Mouse (Mus musculus) hindbrain, postnatal 0 days (tissue): ENCODE measurements around the gene Lmntd1. TPM values are rescaled to one million over a fixed set of nuclear protein-coding genes. Genes with fewer than 3 reads are reported as not detected.

Source experiments
- ATAC-seq: fragments of 200-750 bp; cut with Nextera tagmentation; 2 replicates; pipeline ENCODE4 v1.8.0; 2017; ENCODE audit warnings: mild to moderate bottlenecking, moderate TSS enrichment, moderate library complexity
- DNase-seq: peaks from one replicate; pipeline ENCODE4 v3.0.0-alpha.2; 2015; ENCODE audit warnings: low spot score
- H3K27ac ChIP-seq: fragments of 300-500 bp; sonication (generic); 2 replicates; pipeline ENCODE4 v1.5.1; 2014; ENCODE audit warnings: mild to moderate bottlenecking
- H3K27me3 ChIP-seq: fragments of 300-500 bp; sonication (generic); 2 replicates; pipeline ENCODE4 v1.6.1; 2014; ENCODE audit warnings: low read length, mixed read lengths; ENCODE audit not compliant: insufficient read depth
- H3K36me3 ChIP-seq: fragments of 300-500 bp; sonication (generic); 2 replicates; pipeline ENCODE4 v1.6.1; 2014; ENCODE audit warnings: low read length, mixed read lengths; ENCODE audit not compliant: insufficient read depth
- H3K4me1 ChIP-seq: fragments of 300-500 bp; sonication (generic); 2 replicates; pipeline ENCODE4 v1.6.1; 2014; ENCODE audit warnings: antibody characterized with exemption, low read length, mixed read lengths; ENCODE audit not compliant: insufficient read depth
- H3K4me2 ChIP-seq: fragments of 300-500 bp; sonication (generic); 2 replicates; pipeline ENCODE4 v1.6.1; 2014; ENCODE audit warnings: low read depth, mild to moderate bottlenecking, low read length, moderate library complexity, mixed read lengths
- H3K4me3 ChIP-seq: fragments of 300-500 bp; sonication (generic); 2 replicates; pipeline ENCODE4 v1.5.1; 2014; ENCODE audit warnings: low read length
- H3K9ac ChIP-seq: fragments of 300-500 bp; sonication (generic); replicated peaks from 2 replicates; pipeline ENCODE4 v1.6.1; 2014; ENCODE audit warnings: mild to moderate bottlenecking, low read length, moderate library complexity, mixed read lengths
- H3K9me3 ChIP-seq: fragments of 300-500 bp; sonication (generic); 2 replicates; pipeline ENCODE4 v1.6.1; 2016; ENCODE audit warnings: low read length, mixed read lengths
- CTCF ChIP-seq: IDR thresholded peaks from 2 replicates; pipeline ENCODE4 v1.5.1; 2016; ENCODE audit warnings: antibody characterized with exemption, control low read depth, low read depth
- WGBS: fragments of 180-500 bp; shearing (Covaris S2); extraction: QIAGEN DNeasy Blood & Tissue Kit; methylation state at CpG from one replicate; pipeline ENCODE4 v1.1.7; 2014; 5-methylcytosine and 5-hydroxymethylcytosine counted together
- polyA plus RNA-seq: library from polyadenylated mRNA; unstranded; fragments of >200 nt; fragmentation: Nextera tagmentation; extraction: Ambion mirVana; gene quantifications from 2 replicates; pipeline ENCODE4 v1.2.1, GENCODE M21; 2015
- total RNA-seq: library from RNA; depleted of rRNA; stranded (reverse); fragments of >200 nt; gene quantifications from 2 replicates; pipeline ENCODE4 v1.2.3, GENCODE M21; 2014

Lmntd1 gene
- total and polyA plus RNA-seq, 2 experiments from 2014 or later, result 1.5 to 2.3 TPM

GRCm38 (mm10) chr6:145481938-145482337, 132.2 kb downstream of the Lmntd1 start:
- H3K9me3 ChIP-seq, result no peaks in the 10 kb centered on the region
- H3K27me3 ChIP-seq, result no peaks in the 10 kb centered on the region
- DNase-seq, result peak; percentile 78
- peaks cover 23% of the 10 kb centered on the region for H3K4me1 ChIP-seq
- 25% methylated on average over 15 of the region's 15 CpGs for WGBS
- no peaks in the 10 kb centered on the region for H3K36me3 ChIP-seq
- no peak overlapping the region for H3K4me2 ChIP-seq
- TF ChIP-seq CTCF, result no peak
- H3K9ac ChIP-seq, result no peak overlapping the region
- peak overlapping the region; percentile 36; the same call in 1 of the 2 replicates for H3K27ac ChIP-seq
- H3K4me3 ChIP-seq, result no peak overlapping the region
- ATAC-seq, result peak; percentile 89

- no peak for TF ChIP-seq CTCF
- ATAC-seq (no peak), DNase-seq (no peak)
- WGBS, result 83% methylated on average over 4 of the region's 4 CpGs
- Histone ChIP-seq H3K9me3 (no peaks in the 10 kb centered on the region), H3K4me1 (peaks cover 10% of the 10 kb centered on the region), H3K27me3 (no peaks in the 10 kb centered on the region), H3K27ac (no peak overlapping the region), H3K4me3 (no peak overlapping the region), H3K36me3 (no peaks in the 10 kb centered on the region), H3K4me2 (no peak overlapping the region), H3K9ac (no peak overlapping the region)
These were observed 135.3 kb downstream of the Lmntd1 start for GRCm38 (mm10) chr6:145478821-145479271.

- Histone ChIP-seq H3K9me3 (no peaks in the 10 kb centered on the region), H3K36me3 (no peaks in the 10 kb centered on the region), H3K4me1 (peaks cover 6% of the 10 kb centered on the region), H3K27ac (no peak overlapping the region), H3K4me3 (no peak overlapping the region), H3K27me3 (no peaks in the 10 kb centered on the region), H3K4me2 (no peak overlapping the region), H3K9ac (no peak overlapping the region)
- TF ChIP-seq CTCF, result no peak
- WGBS, result 67% methylated on average over 10 of the region's 10 CpGs
- no peak for DNase-seq
- no peak for ATAC-seq
These were observed 136.7 kb downstream of the Lmntd1 start for GRCm38 (mm10) chr6:145477367-145477905.

GRCm38 (mm10) chr6:145471638-145472247, 142.4 kb downstream of the Lmntd1 start:
- H3K9ac ChIP-seq, result no peak overlapping the region
- H3K4me1 ChIP-seq, result no peaks in the 10 kb centered on the region
- H3K9me3 ChIP-seq, result no peaks in the 10 kb centered on the region
- no peak overlapping the region for H3K4me3 ChIP-seq
- H3K36me3 ChIP-seq, result no peaks in the 10 kb centered on the region
- peak; percentile 23; the same call in 1 of the 2 replicates for TF ChIP-seq CTCF
- DNase-seq (peak; percentile 51), ATAC-seq (0 out of 2 replicates have a peak, but pooled peaks have one; percentile 33)
- no peak overlapping the region for H3K27ac ChIP-seq
- H3K27me3 ChIP-seq, result no peaks in the 10 kb centered on the region
- H3K4me2 ChIP-seq, result no peak overlapping the region
- 31% methylated on average over 11 of the region's 11 CpGs for WGBS

- no peaks in the 10 kb centered on the region for H3K4me1 ChIP-seq
- H3K36me3 ChIP-seq, result no peaks in the 10 kb centered on the region
- no peak for DNase-seq
- no peaks in the 10 kb centered on the region for H3K9me3 ChIP-seq
- no peak overlapping the region for H3K4me2 ChIP-seq
- TF ChIP-seq CTCF, result no peak
- WGBS, result 50% methylated on average over 8 of the region's 8 CpGs
- no peak for ATAC-seq
- H3K27ac ChIP-seq, result no peak overlapping the region
- H3K9ac ChIP-seq, result no peak overlapping the region
- no peaks in the 10 kb centered on the region for H3K27me3 ChIP-seq
- no peak overlapping the region for H3K4me3 ChIP-seq
These were observed 144.7 kb downstream of the Lmntd1 start for GRCm38 (mm10) chr6:145469260-145469943.

GRCm38 (mm10) chr6:145464027-145464426, 150.1 kb downstream of the Lmntd1 start:
- TF ChIP-seq CTCF, result peak; percentile 48; the same call in 1 of the 2 replicates
- 86% methylated on average over 4 of the region's 4 CpGs for WGBS
- no peaks in the 10 kb centered on the region for H3K9me3 ChIP-seq
- H3K4me3 ChIP-seq, result no peak overlapping the region
- H3K27ac ChIP-seq, result no peak overlapping the region
- no peak for ATAC-seq
- H3K36me3 ChIP-seq, result no peaks in the 10 kb centered on the region
- DNase-seq, result no peak
- H3K27me3 ChIP-seq, result no peaks in the 10 kb centered on the region
- no peak overlapping the region for H3K9ac ChIP-seq
- no peaks in the 10 kb centered on the region for H3K4me1 ChIP-seq
- no peak overlapping the region for H3K4me2 ChIP-seq
